Mouse (Mus musculus): Measurements from ENCODE around the gene Uqcrc1. TPM values are rescaled to one million over a fixed set of nuclear protein-coding genes. Genes with fewer than 3 reads are reported as not detected.
A peak's percentile ranks its signal among the peaks of the same experiment; 100 is the strongest.

Uqcrc1 gene
- polyA plus RNA-seq, 1 experiment: 1,190 TPM

- H3K27ac ChIP-seq (ENCODE audit: insufficient read depth, low read depth, low read length): no peak overlapping the region
- 65% methylated on average over 11 of the region's 11 CpGs for WGBS
- no peaks in the 10 kb centered on the region for H3K27me3 ChIP-seq (replicated peaks; ENCODE audit: control insufficient read depth, insufficient read depth, low read length)
- peak; percentile 85 for DNase-seq
- H3K4me3 ChIP-seq (ENCODE audit: insufficient read depth, low read depth, low read length): no peak overlapping the region
- TF ChIP-seq CTCF (conservative IDR thresholded peaks at IDR 0.05; ENCODE audit: insufficient read depth, insufficient read length, low read depth, low read length) (no peak), POLR2A (IDR thresholded peaks at IDR 0.05; ENCODE audit: low read depth, low read length) (no peak)
- no peaks in the 10 kb centered on the region for H3K36me3 ChIP-seq (ENCODE audit: control insufficient read depth, insufficient read depth, low read length)
- no peaks in the 10 kb centered on the region for H3K4me1 ChIP-seq (ENCODE audit: control insufficient read depth, insufficient read depth, low read length)
Measured at GRCm38 (mm10) chr9:108955846-108956245, 19.4 kb downstream of the Uqcrc1 start.

GRCm38 (mm10) chr9:108963577-108963976, 27.1 kb downstream of the Uqcrc1 start:
- H3K27me3 ChIP-seq (replicated peaks; ENCODE audit: control insufficient read depth, insufficient read depth, low read length): no peaks in the 10 kb centered on the region
- no peaks in the 10 kb centered on the region for H3K36me3 ChIP-seq (ENCODE audit: control insufficient read depth, insufficient read depth, low read length)
- DNase-seq: no peak
- H3K27ac ChIP-seq (ENCODE audit: insufficient read depth, low read depth, low read length): no peak overlapping the region
- WGBS: 70% methylated on average over 3 of the region's 3 CpGs
- no peaks in the 10 kb centered on the region for H3K4me1 ChIP-seq (ENCODE audit: control insufficient read depth, insufficient read depth, low read length)
- no peak overlapping the region for H3K4me3 ChIP-seq (ENCODE audit: insufficient read depth, low read depth, low read length)
- no peak for TF ChIP-seq CTCF (conservative IDR thresholded peaks at IDR 0.05; ENCODE audit: insufficient read depth, insufficient read length, low read depth, low read length)
- no peak for TF ChIP-seq POLR2A (IDR thresholded peaks at IDR 0.05; ENCODE audit: low read depth, low read length)

- Histone ChIP-seq H3K27me3 (replicated peaks; ENCODE audit: control insufficient read depth, insufficient read depth, low read length) (no peaks in the 10 kb centered on the region), H3K27ac (ENCODE audit: insufficient read depth, low read depth, low read length) (no peak overlapping the region)
- 85% methylated on average over 6 of the region's 6 CpGs for WGBS
Measured at GRCm38 (mm10) chr9:108964338-108964737, 27.9 kb downstream of the Uqcrc1 start.

GRCm38 (mm10) chr9:108970623-108971022, 34.2 kb downstream of the Uqcrc1 start:
- H3K27me3 ChIP-seq (replicated peaks; ENCODE audit: control insufficient read depth, insufficient read depth, low read length): no peaks in the 10 kb centered on the region
- H3K4me1 ChIP-seq (ENCODE audit: control insufficient read depth, insufficient read depth, low read length): no peaks in the 10 kb centered on the region
- no peaks in the 10 kb centered on the region for H3K36me3 ChIP-seq (ENCODE audit: control insufficient read depth, insufficient read depth, low read length)
- WGBS: 84% methylated on average over 8 of the region's 8 CpGs
- H3K4me3 ChIP-seq (ENCODE audit: insufficient read depth, low read depth, low read length): no peak overlapping the region
- DNase-seq: no peak
- no peak for TF ChIP-seq CTCF (conservative IDR thresholded peaks at IDR 0.05; ENCODE audit: insufficient read depth, insufficient read length, low read depth, low read length)
- no peak for TF ChIP-seq POLR2A (IDR thresholded peaks at IDR 0.05; ENCODE audit: low read depth, low read length)
- H3K27ac ChIP-seq (ENCODE audit: insufficient read depth, low read depth, low read length): no peak overlapping the region

More at GRCm38 (mm10) chr9:108964338-108964737, 27.9 kb downstream of the Uqcrc1 start:
- H3K4me3 ChIP-seq (ENCODE audit: insufficient read depth, low read depth, low read length): no peak overlapping the region
- H3K36me3 ChIP-seq (ENCODE audit: control insufficient read depth, insufficient read depth, low read length): no peaks in the 10 kb centered on the region
- TF ChIP-seq POLR2A (IDR thresholded peaks at IDR 0.05; ENCODE audit: low read depth, low read length): no peak
- TF ChIP-seq CTCF (conservative IDR thresholded peaks at IDR 0.05; ENCODE audit: insufficient read depth, insufficient read length, low read depth, low read length): no peak
- H3K4me1 ChIP-seq (ENCODE audit: control insufficient read depth, insufficient read depth, low read length): no peaks in the 10 kb centered on the region
- no peak for DNase-seq

DNA sequence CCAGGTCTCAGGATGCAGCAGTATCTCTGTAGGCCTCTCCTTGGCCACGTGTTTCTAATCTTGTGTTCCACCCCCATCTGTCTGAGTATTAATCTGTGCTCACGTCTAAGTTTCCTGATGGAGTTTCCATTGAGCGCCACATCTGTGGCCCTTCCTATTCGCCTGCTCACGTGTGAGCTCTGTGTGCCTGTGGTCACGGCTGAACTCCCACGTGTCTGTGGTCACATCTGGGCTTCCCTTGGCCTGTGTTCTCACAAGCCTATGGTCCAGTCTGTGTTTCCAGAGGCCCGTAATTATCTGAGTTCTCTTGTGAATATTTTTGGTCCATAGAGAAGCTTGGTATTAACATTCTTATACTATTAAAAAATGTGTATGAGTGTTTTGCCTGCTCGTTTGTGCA, 40.0 kb downstream of the Uqcrc1 start:
- WGBS: 80% methylated on average over 9 of the region's 9 CpGs

DNA sequence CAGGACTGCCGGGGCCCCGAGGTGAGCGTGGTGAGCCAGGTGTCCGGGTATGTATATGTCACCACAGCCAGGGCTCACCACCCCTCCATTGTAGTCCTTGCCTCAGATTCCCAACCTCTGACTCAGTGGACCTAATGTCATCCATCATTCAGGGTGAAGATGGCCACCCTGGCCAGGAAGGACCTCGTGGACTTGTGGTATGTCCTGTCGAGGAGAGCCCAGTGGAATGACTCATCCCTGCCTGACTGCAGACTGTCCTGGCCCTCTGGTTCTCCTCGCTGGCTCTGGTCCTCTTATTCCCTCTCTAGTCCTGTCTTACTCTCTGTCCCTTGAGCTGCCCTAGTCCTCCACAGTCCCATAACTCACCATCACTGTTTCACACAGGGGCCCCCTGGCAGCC, 41.5 kb downstream of the Uqcrc1 start:
- H3K27ac ChIP-seq (ENCODE audit: insufficient read depth, low read depth, low read length): no peak overlapping the region
- no peaks in the 10 kb centered on the region for H3K27me3 ChIP-seq (replicated peaks; ENCODE audit: control insufficient read depth, insufficient read depth, low read length)
- H3K4me1 ChIP-seq (ENCODE audit: control insufficient read depth, insufficient read depth, low read length): no peaks in the 10 kb centered on the region
- TF ChIP-seq POLR2A (IDR thresholded peaks at IDR 0.05; ENCODE audit: low read depth, low read length): no peak
- TF ChIP-seq CTCF (conservative IDR thresholded peaks at IDR 0.05; ENCODE audit: insufficient read depth, insufficient read length, low read depth, low read length): no peak
- H3K36me3 ChIP-seq (ENCODE audit: control insufficient read depth, insufficient read depth, low read length): no peaks in the 10 kb centered on the region
- no peak for DNase-seq
- H3K4me3 ChIP-seq (ENCODE audit: insufficient read depth, low read depth, low read length): no peak overlapping the region
- WGBS: 72% methylated on average over 7 of the region's 7 CpGs

More for the DNA sequence above, 40.0 kb downstream of the Uqcrc1 start:
- no peak for TF ChIP-seq CTCF (conservative IDR thresholded peaks at IDR 0.05; ENCODE audit: insufficient read depth, insufficient read length, low read depth, low read length)
- Histone ChIP-seq H3K36me3 (ENCODE audit: control insufficient read depth, insufficient read depth, low read length) (no peaks in the 10 kb centered on the region), H3K4me1 (ENCODE audit: control insufficient read depth, insufficient read depth, low read length) (no peaks in the 10 kb centered on the region), H3K4me3 (ENCODE audit: insufficient read depth, low read depth, low read length) (no peak overlapping the region), H3K27ac (ENCODE audit: insufficient read depth, low read depth, low read length) (no peak overlapping the region), H3K27me3 (replicated peaks; ENCODE audit: control insufficient read depth, insufficient read depth, low read length) (no peaks in the 10 kb centered on the region)
- no peak for DNase-seq

GRCm38 (mm10) chr9:108982498-108982897, 46.1 kb downstream of the Uqcrc1 start:
- H3K4me1 ChIP-seq (ENCODE audit: control insufficient read depth, insufficient read depth, low read length): no peaks in the 10 kb centered on the region
- no peak overlapping the region for H3K4me3 ChIP-seq (ENCODE audit: insufficient read depth, low read depth, low read length)
- no peaks in the 10 kb centered on the region for H3K36me3 ChIP-seq (ENCODE audit: control insufficient read depth, insufficient read depth, low read length)
- no peaks in the 10 kb centered on the region for H3K27me3 ChIP-seq (replicated peaks; ENCODE audit: control insufficient read depth, insufficient read depth, low read length)
- TF ChIP-seq POLR2A (IDR thresholded peaks at IDR 0.05; ENCODE audit: low read depth, low read length): no peak
- TF ChIP-seq CTCF (conservative IDR thresholded peaks at IDR 0.05; ENCODE audit: insufficient read depth, insufficient read length, low read depth, low read length): no peak
- no peak overlapping the region for H3K27ac ChIP-seq (ENCODE audit: insufficient read depth, low read depth, low read length)
- DNase-seq: no peak
- WGBS: 63% methylated on average over 8 of the region's 8 CpGs

GRCm38 (mm10) chr9:108983209-108983608, 46.8 kb downstream of the Uqcrc1 start:
- H3K27ac ChIP-seq (ENCODE audit: insufficient read depth, low read depth, low read length): no peak overlapping the region
- 70% methylated on average over 9 of the region's 9 CpGs for WGBS
- no peaks in the 10 kb centered on the region for H3K4me1 ChIP-seq (ENCODE audit: control insufficient read depth, insufficient read depth, low read length)
- H3K4me3 ChIP-seq (ENCODE audit: insufficient read depth, low read depth, low read length): no peak overlapping the region
- no peak for DNase-seq
- no peaks in the 10 kb centered on the region for H3K36me3 ChIP-seq (ENCODE audit: control insufficient read depth, insufficient read depth, low read length)
- H3K27me3 ChIP-seq (replicated peaks; ENCODE audit: control insufficient read depth, insufficient read depth, low read length): no peaks in the 10 kb centered on the region
- TF ChIP-seq CTCF (conservative IDR thresholded peaks at IDR 0.05; ENCODE audit: insufficient read depth, insufficient read length, low read depth, low read length) (no peak), POLR2A (IDR thresholded peaks at IDR 0.05; ENCODE audit: low read depth, low read length) (no peak)

Data from kidney, adult 2 months (tissue).